8 mouse cellular contexts compared by ENCODE assay signal in the genomic region with DNA sequence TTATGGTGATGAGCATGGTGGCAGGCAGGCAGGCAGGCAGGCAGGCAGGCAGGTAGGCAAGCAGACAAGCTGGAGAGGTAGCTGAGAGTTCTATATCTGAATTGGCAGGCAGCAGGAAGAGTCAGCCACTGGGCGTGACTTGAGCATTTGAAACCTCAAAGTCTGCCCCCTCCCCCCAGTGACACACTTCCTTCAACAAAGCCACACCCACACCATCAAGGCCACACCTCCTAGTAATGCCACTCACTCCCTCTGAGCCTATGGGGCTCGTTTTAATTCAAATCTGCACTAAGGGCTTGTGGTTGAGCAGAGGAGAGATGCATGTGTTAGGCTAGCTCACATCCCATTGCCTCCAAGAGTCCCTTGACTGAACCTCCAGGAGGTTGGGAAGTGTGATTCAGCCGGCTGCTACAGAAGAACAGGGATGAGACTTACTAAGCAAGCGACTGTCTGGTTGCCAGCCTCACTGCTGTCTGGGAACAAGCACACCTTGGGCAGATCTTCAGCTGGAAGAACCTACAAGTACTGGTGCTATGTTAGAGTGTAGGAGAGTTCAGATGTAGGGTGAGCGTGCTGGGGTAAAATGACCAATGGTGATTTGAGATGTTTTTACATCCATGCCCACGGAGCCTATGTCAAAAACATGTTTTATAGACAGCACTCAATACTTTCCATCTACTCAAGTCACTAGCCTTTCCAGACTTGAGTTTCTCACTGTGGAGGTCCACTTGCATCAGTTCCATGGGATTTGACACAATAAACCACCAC. TPM values are rescaled to one million over a fixed set of nuclear protein-coding genes. Genes with fewer than 3 reads are reported as not detected.
DNase-seq lines count a peak whose midpoint lies in the region; ATAC-seq and TF ChIP-seq lines count a peak whose summit lies in the region.

No protein-coding gene starts in this region.

- DNase-seq in liver (no peak), G1E (ENCODE audit: low spot score) (no peak)
- no peak for DNase-seq in forebrain, postnatal 0 days
- no peak for DNase-seq in cerebellum, postnatal 25 days
- DNase-seq in heart, embryonic 10.5 days (ENCODE audit: low spot score): no peak

- H3K36me3 ChIP-seq in liver, embryonic 12.5 days: peaks cover 13% of the 10 kb centered on the region
- peaks cover 17% of the 10 kb centered on the region for H3K36me3 ChIP-seq in G1E (replicated peaks)
- H3K36me3 ChIP-seq in forebrain, postnatal 0 days (ENCODE audit: insufficient read depth): peaks cover 14% of the 10 kb centered on the region
- H3K36me3 ChIP-seq in intestine, embryonic 15.5 days: peaks cover 10% of the 10 kb centered on the region
- peaks cover 20% of the 10 kb centered on the region for H3K36me3 ChIP-seq in heart, embryonic 10.5 days

- H3K27me3 ChIP-seq in liver, embryonic 12.5 days (replicated peaks): no peaks in the 10 kb centered on the region
- no peaks in the 10 kb centered on the region for H3K27me3 ChIP-seq in G1E (ENCODE audit: insufficient read depth, low read length)
- H3K27me3 ChIP-seq in forebrain, postnatal 0 days (ENCODE audit: insufficient read depth, low read length): no peaks in the 10 kb centered on the region
- no peaks in the 10 kb centered on the region for H3K27me3 ChIP-seq in intestine, embryonic 15.5 days (replicated peaks)
- H3K27me3 ChIP-seq in heart, embryonic 10.5 days (ENCODE audit: insufficient read depth, poor library complexity, severe bottlenecking): no peaks in the 10 kb centered on the region

- 73% methylated on average over 6 of the region's 6 CpGs for WGBS in liver, embryonic 12.5 days (ENCODE audit: insufficient replicate concordance)
- WGBS in forebrain, postnatal 0 days: 78% methylated on average over 6 of the region's 6 CpGs
- WGBS in olfactory bulb, adult 2 months: 70% methylated on average over 6 of the region's 6 CpGs
- 83% methylated on average over 6 of the region's 6 CpGs for WGBS in intestine, embryonic 15.5 days
- 82% methylated on average over 6 of the region's 6 CpGs for WGBS in heart, embryonic 10.5 days

- no peak for TF ChIP-seq CTCF in G1E (IDR thresholded peaks at IDR 0.05; ENCODE audit: low read depth, low read length)
- no peak for TF ChIP-seq CTCF in forebrain, postnatal 0 days (IDR thresholded peaks at IDR 0.05; ENCODE audit: low read depth)
- no peak for TF ChIP-seq CTCF in olfactory bulb, adult 2 months (IDR thresholded peaks at IDR 0.05; ENCODE audit: insufficient read depth, low read depth, low read length)

- no peak overlapping the region for H3K9ac ChIP-seq in liver, embryonic 12.5 days
- H3K9ac ChIP-seq in forebrain, postnatal 0 days: no peak overlapping the region
- H3K9ac ChIP-seq in intestine, embryonic 15.5 days: no peak overlapping the region

- H3K4me2 ChIP-seq in liver, embryonic 12.5 days: no peak overlapping the region
- no peak overlapping the region for H3K4me2 ChIP-seq in forebrain, postnatal 0 days (ENCODE audit: low read depth)
- H3K4me2 ChIP-seq in intestine, embryonic 15.5 days (replicated peaks): no peak overlapping the region

- no peak for TF ChIP-seq POLR2A in olfactory bulb, adult 2 months (IDR thresholded peaks at IDR 0.05; ENCODE audit: insufficient read depth, low read depth, low read length)

- ATAC-seq in liver, embryonic 12.5 days: peak; percentile 60
- peak; percentile 22; the same call in 1 of the 2 replicates for ATAC-seq in G1E (ENCODE audit: extremely low read depth, insufficient number of reproducible peaks, low FRiP score, poor library complexity, severe bottlenecking)
- peak; percentile 51 for ATAC-seq in forebrain, postnatal 0 days
- ATAC-seq in intestine, embryonic 15.5 days: no peak

- no peak overlapping the region for H3K27ac ChIP-seq in liver, embryonic 12.5 days
- H3K27ac ChIP-seq in forebrain, postnatal 0 days (ENCODE audit: low read depth, low read length): 0 out of 2 replicates have a peak overlapping the region, but pooled peaks have one; percentile 21
- peak overlapping the region; percentile 39 for H3K27ac ChIP-seq in olfactory bulb, adult 2 months (ENCODE audit: insufficient read depth, low read depth, low read length)
- H3K27ac ChIP-seq in intestine, embryonic 15.5 days: no peak overlapping the region
- H3K27ac ChIP-seq in heart, embryonic 10.5 days: no peak overlapping the region

- 0 out of 2 replicates have a peak, but pooled peaks cover 5% of the 10 kb centered on the region for H3K9me3 ChIP-seq in liver, embryonic 12.5 days (replicated peaks)
- H3K9me3 ChIP-seq in G1E (replicated peaks): no peaks in the 10 kb centered on the region
- H3K9me3 ChIP-seq in forebrain, postnatal 0 days (ENCODE audit: low read length): no peaks in the 10 kb centered on the region
- no peaks in the 10 kb centered on the region for H3K9me3 ChIP-seq in intestine, embryonic 15.5 days
- H3K9me3 ChIP-seq in heart, embryonic 10.5 days: no peaks in the 10 kb centered on the region

- H3K4me3 ChIP-seq in liver, embryonic 12.5 days: no peak overlapping the region
- H3K4me3 ChIP-seq in G1E (ENCODE audit: low read depth, low read length): no peak overlapping the region
- H3K4me3 ChIP-seq in forebrain, postnatal 0 days (ENCODE audit: low read depth, low read length): no peak overlapping the region
- H3K4me3 ChIP-seq in olfactory bulb, adult 2 months (ENCODE audit: insufficient read depth, low read depth, low read length): no peak overlapping the region
- H3K4me3 ChIP-seq in intestine, embryonic 15.5 days (replicated peaks): no peak overlapping the region
- H3K4me3 ChIP-seq in heart, embryonic 10.5 days: no peak overlapping the region

- H3K4me1 ChIP-seq in liver, embryonic 12.5 days: peaks cover 17% of the 10 kb centered on the region
- H3K4me1 ChIP-seq in G1E (ENCODE audit: insufficient read depth, low read depth, low read length): peaks cover 25% of the 10 kb centered on the region
- H3K4me1 ChIP-seq in forebrain, postnatal 0 days (ENCODE audit: insufficient read depth): peaks cover 4% of the 10 kb centered on the region; the same call in 1 of the 2 replicates
- peaks cover 24% of the 10 kb centered on the region for H3K4me1 ChIP-seq in olfactory bulb, adult 2 months (ENCODE audit: control insufficient read depth, insufficient read depth, low read length)
- peaks cover 7% of the 10 kb centered on the region for H3K4me1 ChIP-seq in intestine, embryonic 15.5 days (replicated peaks)
- peaks cover 42% of the 10 kb centered on the region for H3K4me1 ChIP-seq in heart, embryonic 10.5 days

RNA-seq across cellular contexts. Expression of a gene that starts 33.6 kb away (rescaled TPM):
- polyA plus RNA-seq in liver, embryonic 12.5 days (2016; fragmentation: Nextera tagmentation; extraction: Ambion mirVana): 54.1 and 55.2 TPM in 2 replicates
- total RNA-seq in G1E (2014; fragmentation: Nextera tagmentation) (49.3 and 50.5 TPM in 2 replicates), G1E (2017) (71.8 and 76.1 TPM in 2 replicates)
- polyA plus RNA-seq in G1E (2012): 187 and 225 TPM in 2 replicates
- 160 and 199 TPM in 2 replicates for total RNA-seq in forebrain, postnatal 0 days (2014; rRNA removed)
- polyA plus RNA-seq in forebrain, postnatal 0 days (2015; fragmentation: Nextera tagmentation; extraction: Ambion mirVana): 50.2 and 53.7 TPM in 2 replicates
- polyA plus RNA-seq in olfactory bulb, adult 2 months (2012; ENCODE audit: insufficient read depth, insufficient read length, low replicate concordance, missing spikeins): 138 and 333 TPM in 2 replicates
- 247 and 251 TPM in 2 replicates for polyA plus RNA-seq in intestine, embryonic 15.5 days (2015; fragmentation: Nextera tagmentation; extraction: Ambion mirVana)
- polyA plus RNA-seq in heart, embryonic 10.5 days (2016; fragmentation: Nextera tagmentation; extraction: Ambion mirVana): 164 and 228 TPM in 2 replicates

Comparison
In these comparisons a context has a peak if more than half of its experiments do, and no peak if none do; other contexts are left out.
1. H3K27ac ChIP-seq: peak in forebrain, postnatal 0 days (single experiment) and olfactory bulb, adult 2 months (single experiment); none in liver, embryonic 12.5 days (single experiment), intestine, embryonic 15.5 days (single experiment) and heart, embryonic 10.5 days (single experiment).